Comparison of ENCODE assay signal across 9 mouse cellular contexts in the genomic region with DNA sequence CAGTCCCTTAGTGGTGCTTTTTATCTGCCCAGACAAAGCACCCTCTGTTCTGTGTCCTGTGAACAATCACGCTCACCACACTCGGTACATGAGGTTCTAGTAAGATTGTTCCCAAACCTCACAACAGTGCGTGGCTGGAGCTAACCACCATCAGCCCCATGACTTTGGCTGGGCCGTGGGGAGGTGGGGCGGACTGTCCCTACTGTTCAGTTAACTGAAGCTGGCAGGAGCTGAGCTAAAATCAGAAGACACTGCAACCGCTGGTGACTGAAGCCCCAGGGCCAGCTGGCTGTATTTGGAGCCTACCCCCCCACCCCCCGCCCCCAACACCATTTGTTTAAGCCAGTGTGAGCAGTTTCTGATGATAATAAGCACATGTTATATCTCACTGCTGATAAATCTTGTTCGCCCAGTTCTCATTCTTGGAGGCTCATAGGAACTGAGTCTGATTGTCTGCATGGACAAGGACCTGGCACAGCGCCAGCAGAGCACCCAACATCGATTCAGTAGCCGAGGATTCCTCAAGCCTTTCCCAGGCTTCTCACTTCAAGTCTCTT. TPM values are rescaled to one million over a fixed set of nuclear protein-coding genes. Genes with fewer than 3 reads are reported as not detected.
DNase-seq lines count a peak whose midpoint lies in the region; ATAC-seq lines count a peak whose summit lies in the region.
"Had no signal": no experiment of that assay in that cellular context is flagged by ENCODE, and none has a peak within 500 bp of the region (broad histone marks: within the 10 kb centered on the region; RNA-seq: fewer than 3 reads in every experiment).

No protein-coding gene starts in this region.

- no peaks in the 10 kb centered on the region for H3K9me3 ChIP-seq in embryonic facial prominence, embryonic 13.5 days
- H3K9me3 ChIP-seq in hindbrain, embryonic 16.5 days (ENCODE audit: control insufficient read depth, low read length) = no peaks in the 10 kb centered on the region
- H3K9me3 ChIP-seq: limb, embryonic 15.5 days had no signal

- no peak overlapping the region for H3K4me2 ChIP-seq in embryonic facial prominence, embryonic 13.5 days
- no peak overlapping the region for H3K4me2 ChIP-seq in hindbrain, embryonic 16.5 days (ENCODE audit: low read length)
- H3K4me2 ChIP-seq: limb, embryonic 15.5 days had no signal

- peak; percentile 51 for DNase-seq in kidney, postnatal 10 days
- no peak for DNase-seq in kidney, adult 8-10 months
- DNase-seq in spleen, postnatal 10 days (ENCODE audit: low spot score in 2 of 2) = no peak
- no peak for DNase-seq in gastrocnemius, adult 18-20 months (ENCODE audit: low spot score)
- no peak for DNase-seq in adrenal gland, postnatal 10 days

- H3K36me3 ChIP-seq in embryonic facial prominence, embryonic 13.5 days = peaks cover 77% of the 10 kb centered on the region
- peaks cover 20% of the 10 kb centered on the region for H3K36me3 ChIP-seq in hindbrain, embryonic 16.5 days (ENCODE audit: control insufficient read depth, insufficient read depth, low read length)

- peaks cover 11% of the 10 kb centered on the region; the same call in 1 of the 2 replicates for H3K4me1 ChIP-seq in embryonic facial prominence, embryonic 13.5 days
- H3K4me1 ChIP-seq in hindbrain, embryonic 16.5 days (ENCODE audit: control insufficient read depth, insufficient read depth, low read depth, low read length) = no peaks in the 10 kb centered on the region
- H3K4me1 ChIP-seq: limb, embryonic 15.5 days had no signal

- WGBS in embryonic facial prominence, embryonic 13.5 days = 65% methylated on average over 11 of the region's 11 CpGs
- 60% methylated on average over 11 of the region's 11 CpGs for WGBS in hindbrain, embryonic 16.5 days

- no peaks in the 10 kb centered on the region for H3K27me3 ChIP-seq in embryonic facial prominence, embryonic 13.5 days
- no peaks in the 10 kb centered on the region for H3K27me3 ChIP-seq in hindbrain, embryonic 16.5 days (replicated peaks; ENCODE audit: control insufficient read depth, insufficient read depth, low read length)
- H3K27me3 ChIP-seq: limb, embryonic 15.5 days had no signal

- ATAC-seq in embryonic facial prominence, embryonic 13.5 days (ENCODE audit: insufficient number of reproducible peaks, insufficient read depth, low FRiP score, low TSS enrichment, low read depth) = no peak
- ATAC-seq in hindbrain, embryonic 16.5 days = peak; percentile 92
- peak; percentile 37; the same call in 1 of the 2 replicates for ATAC-seq in megakaryocyte-erythroid progenitor cell, adult 5-6 weeks (replicated peaks; ENCODE audit: low FRiP score, low TSS enrichment, poor library complexity, severe bottlenecking)

- no peak overlapping the region for H3K4me3 ChIP-seq in embryonic facial prominence, embryonic 13.5 days
- no peak overlapping the region for H3K4me3 ChIP-seq in hindbrain, embryonic 16.5 days (ENCODE audit: low read length)
- H3K4me3 ChIP-seq: limb, embryonic 15.5 days had no signal

- H3K9ac ChIP-seq in embryonic facial prominence, embryonic 13.5 days = no peak overlapping the region
- no peak overlapping the region for H3K9ac ChIP-seq in hindbrain, embryonic 16.5 days (ENCODE audit: low read depth, low read length)
- H3K9ac ChIP-seq: limb, embryonic 15.5 days had no signal

- H3K27ac ChIP-seq in embryonic facial prominence, embryonic 13.5 days = peak overlapping the region; percentile 57
- H3K27ac ChIP-seq in hindbrain, embryonic 16.5 days (ENCODE audit: low read depth, low read length) = no peak overlapping the region; the same call in 1 of the 2 replicates
- H3K27ac ChIP-seq: limb, embryonic 15.5 days had no signal

RNA-seq across cellular contexts. Expression of a gene that starts 23.3 kb away (rescaled TPM):
- 68.8 and 72.8 TPM in 2 replicates for polyA plus RNA-seq in embryonic facial prominence, embryonic 13.5 days (2015; fragmentation: Nextera tagmentation; extraction: Ambion mirVana)
- polyA plus RNA-seq in hindbrain, embryonic 16.5 days (2015; fragmentation: Nextera tagmentation; extraction: Ambion mirVana) = 74.4 and 75.2 TPM in 2 replicates
- total RNA-seq in megakaryocyte-erythroid progenitor cell, adult 5-6 weeks (2014; fragmentation: Nextera tagmentation) = 93.3 and 99.1 TPM in 2 replicates
- total RNA-seq in megakaryocyte-erythroid progenitor cell, adult 5-6 weeks (2017) = 76.1 and 91.7 TPM in 2 replicates
- total RNA-seq in gastrocnemius, adult 18-20 months (2021) = 10 to 100 TPM; 33.4 to 44.6 TPM
- total RNA-seq in adrenal gland, postnatal 10 days (2021) = 100 to 1,000 TPM; 194 to 208 TPM

RNA-seq across cellular contexts. Expression of a gene that starts 34.3 kb away (rescaled TPM):
- 45.4 and 47.6 TPM in 2 replicates for polyA plus RNA-seq in embryonic facial prominence, embryonic 13.5 days (2015; fragmentation: Nextera tagmentation; extraction: Ambion mirVana)
- 41.2 and 45.0 TPM in 2 replicates for polyA plus RNA-seq in hindbrain, embryonic 16.5 days (2015; fragmentation: Nextera tagmentation; extraction: Ambion mirVana)
- 38.7 and 48.9 TPM in 2 replicates for total RNA-seq in megakaryocyte-erythroid progenitor cell, adult 5-6 weeks (2014; fragmentation: Nextera tagmentation)
- total RNA-seq in megakaryocyte-erythroid progenitor cell, adult 5-6 weeks (2017) = 37.6 and 40.9 TPM in 2 replicates
- 10 to 100 TPM; 42.2 to 43.5 TPM for total RNA-seq in gastrocnemius, adult 18-20 months (2021)
- total RNA-seq in adrenal gland, postnatal 10 days (2021) = 10 to 100 TPM; 31.8 to 39.0 TPM

RNA-seq across cellular contexts. Expression of a gene that starts 56.9 kb away (rescaled TPM):
- 0.30 and 0.77 TPM in 2 replicates for polyA plus RNA-seq in embryonic facial prominence, embryonic 13.5 days (2015; fragmentation: Nextera tagmentation; extraction: Ambion mirVana)
- polyA plus RNA-seq in hindbrain, embryonic 16.5 days (2015; fragmentation: Nextera tagmentation; extraction: Ambion mirVana) = 1.4 and 2.1 TPM in 2 replicates
- not detected in 2 replicates for total RNA-seq in megakaryocyte-erythroid progenitor cell, adult 5-6 weeks (2014; fragmentation: Nextera tagmentation)
- total RNA-seq in megakaryocyte-erythroid progenitor cell, adult 5-6 weeks (2017) = not detected in 2 replicates
- total RNA-seq in gastrocnemius, adult 18-20 months (2021) = 1 to 10 TPM; 1.1 to 2.9 TPM
- total RNA-seq in adrenal gland, postnatal 10 days (2021) = 10 to 100 TPM in 1 of 2 experiments, 1 to 10 TPM in 1; 9.4 to 15.8 TPM
